In the genomic region with DNA sequence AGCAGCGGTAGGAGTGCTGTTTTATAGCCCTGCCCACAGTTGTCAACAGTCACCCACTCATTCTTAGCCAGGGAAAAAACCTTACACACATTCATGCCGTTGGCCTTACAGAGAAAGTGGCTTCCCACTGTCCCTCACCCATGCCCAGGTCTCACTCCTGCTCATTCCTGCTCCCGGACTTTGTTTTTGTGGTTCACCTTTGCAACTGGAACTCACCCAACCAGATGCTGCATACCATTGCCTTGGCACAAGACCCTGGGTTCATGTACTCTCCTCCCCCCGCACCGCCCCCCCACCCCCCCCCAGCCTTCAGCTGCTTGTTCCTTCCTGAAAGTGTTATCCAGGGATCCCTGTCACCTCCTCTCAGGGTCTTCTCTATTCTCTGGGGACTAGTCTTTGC, we compare ENCODE assay signal across 27 mouse cellular contexts. TPM values are rescaled to one million over a fixed set of nuclear protein-coding genes. Genes with fewer than 3 reads are reported as not detected.
DNase-seq lines count a peak whose midpoint lies in the region; ATAC-seq and TF ChIP-seq lines count a peak whose summit lies in the region.
"Had no signal": no experiment of that assay in that cellular context is flagged by ENCODE, and none has a peak within 500 bp of the region (broad histone marks: within the 10 kb centered on the region; RNA-seq: fewer than 3 reads in every experiment).

No protein-coding gene starts in this region.

- H3K36me3 ChIP-seq in liver, adult 2 months (ENCODE audit: control insufficient read depth, insufficient read depth, low read length): peaks cover 12% of the 10 kb centered on the region; the same call in 1 of the 2 replicates
- peaks cover 4% of the 10 kb centered on the region; the same call in 1 of the 2 replicates for H3K36me3 ChIP-seq in liver, embryonic 11.5 days (ENCODE audit: control insufficient read depth, insufficient read depth, low read length)
- 0 out of 2 replicates have a peak, but pooled peaks cover 1% of the 10 kb centered on the region for H3K36me3 ChIP-seq in kidney, adult 2 months (ENCODE audit: control insufficient read depth, insufficient read depth, low read length)
- peaks cover 20% of the 10 kb centered on the region for H3K36me3 ChIP-seq in kidney, postnatal 0 days (ENCODE audit: insufficient read depth, low read length)
- peaks cover 30% of the 10 kb centered on the region for H3K36me3 ChIP-seq in stomach, embryonic 15.5 days
- H3K36me3 ChIP-seq: G1E had no signal

- H3K27me3 ChIP-seq in liver, adult 2 months (ENCODE audit: control insufficient read depth, insufficient read depth, low read length): no peaks in the 10 kb centered on the region
- peaks cover 22% of the 10 kb centered on the region for H3K27me3 ChIP-seq in liver, embryonic 11.5 days (replicated peaks; ENCODE audit: control insufficient read depth, insufficient read depth, low read length)
- H3K27me3 ChIP-seq in kidney, adult 2 months (replicated peaks; ENCODE audit: control insufficient read depth, insufficient read depth, low read length): no peaks in the 10 kb centered on the region
- no peaks in the 10 kb centered on the region for H3K27me3 ChIP-seq in kidney, postnatal 0 days (ENCODE audit: insufficient read depth, low read length)
- H3K27me3 ChIP-seq in stomach, embryonic 15.5 days (replicated peaks): no peaks in the 10 kb centered on the region
- H3K27me3 ChIP-seq: CH12.LX, Patski had no signal

- H3K27ac ChIP-seq in liver, adult 2 months (replicated peaks; ENCODE audit: insufficient read depth, low read depth, low read length): peak overlapping the region; percentile 95
- no peak overlapping the region for H3K27ac ChIP-seq in liver, embryonic 11.5 days (ENCODE audit: low read depth, low read length)
- H3K27ac ChIP-seq in kidney, adult 2 months (ENCODE audit: insufficient read depth, low read depth, low read length): peak overlapping the region; percentile 98
- peak overlapping the region; percentile 77 for H3K27ac ChIP-seq in kidney, postnatal 0 days
- peak overlapping the region; percentile 59; the same call in 1 of the 2 replicates for H3K27ac ChIP-seq in stomach, embryonic 15.5 days
- H3K27ac ChIP-seq: forebrain, embryonic 12.5 days; heart, adult 2 months; hindbrain, embryonic 14.5 days; left cerebral cortex, adult 2 months; midbrain, embryonic 13.5 days had no signal

- H3K9me3 ChIP-seq in liver, embryonic 11.5 days (ENCODE audit: control insufficient read depth, low read length): no peaks in the 10 kb centered on the region
- no peaks in the 10 kb centered on the region for H3K9me3 ChIP-seq in kidney, postnatal 0 days (replicated peaks; ENCODE audit: low read length)
- no peaks in the 10 kb centered on the region for H3K9me3 ChIP-seq in stomach, embryonic 15.5 days
- H3K9me3 ChIP-seq: forebrain, embryonic 12.5 days; midbrain, embryonic 13.5 days had no signal

- H3K9ac ChIP-seq in liver, adult 2 months (ENCODE audit: low read depth, low read length): peak overlapping the region; percentile 29
- no peak overlapping the region for H3K9ac ChIP-seq in liver, embryonic 11.5 days (ENCODE audit: low read depth, low read length)
- no peak overlapping the region for H3K9ac ChIP-seq in kidney, postnatal 0 days (ENCODE audit: low read depth, low read length)
- H3K9ac ChIP-seq in stomach, embryonic 15.5 days: no peak overlapping the region
- H3K9ac ChIP-seq: forebrain, embryonic 12.5 days; hindbrain, embryonic 14.5 days; midbrain, embryonic 13.5 days had no signal

- no peak for TF ChIP-seq CTCF in liver, adult 2 months (IDR thresholded peaks at IDR 0.05; ENCODE audit: low read depth, low read length)
- TF ChIP-seq CTCF in kidney, adult 2 months (conservative IDR thresholded peaks at IDR 0.05; ENCODE audit: insufficient read depth, insufficient read length, low read depth, low read length): no peak
- no peak for TF ChIP-seq CTCF in kidney, postnatal 0 days (IDR thresholded peaks at IDR 0.05; ENCODE audit: low read depth)

- H3K79me2 ChIP-seq in liver, adult 2 months (ENCODE audit: control insufficient read depth, insufficient read depth, low read length): no peaks in the 10 kb centered on the region

- H3K4me2 ChIP-seq in liver, embryonic 11.5 days: no peak overlapping the region
- H3K4me2 ChIP-seq in kidney, postnatal 0 days (ENCODE audit: low read length): no peak overlapping the region
- peak overlapping the region; percentile 21; the same call in 1 of the 2 replicates for H3K4me2 ChIP-seq in stomach, embryonic 15.5 days
- H3K4me2 ChIP-seq: forebrain, embryonic 12.5 days; hindbrain, embryonic 14.5 days; midbrain, embryonic 13.5 days had no signal

- H3K4me3 ChIP-seq in liver, adult 2 months (ENCODE audit: insufficient read depth, low read depth, low read length): no peak overlapping the region
- no peak overlapping the region for H3K4me3 ChIP-seq in liver, embryonic 11.5 days (ENCODE audit: low read depth, low read length)
- no peak overlapping the region for H3K4me3 ChIP-seq in kidney, adult 2 months (ENCODE audit: insufficient read depth, low read depth, low read length)
- H3K4me3 ChIP-seq in kidney, postnatal 0 days (replicated peaks; ENCODE audit: low read depth, low read length): no peak overlapping the region
- H3K4me3 ChIP-seq in stomach, embryonic 15.5 days (replicated peaks): no peak overlapping the region
- H3K4me3 ChIP-seq: erythroblast, embryonic 14.5 days; forebrain, embryonic 12.5 days; heart, adult 2 months; left cerebral cortex, adult 2 months; megakaryocyte, embryonic 14.5 days; midbrain, embryonic 13.5 days had no signal

- peaks cover 27% of the 10 kb centered on the region for H3K4me1 ChIP-seq in liver, adult 2 months (ENCODE audit: control insufficient read depth, insufficient read depth, low read length)
- no peaks in the 10 kb centered on the region for H3K4me1 ChIP-seq in liver, embryonic 11.5 days (replicated peaks; ENCODE audit: control insufficient read depth, insufficient read depth, low read length)
- H3K4me1 ChIP-seq in kidney, adult 2 months (ENCODE audit: control insufficient read depth, insufficient read depth, low read length): peaks cover 40% of the 10 kb centered on the region
- H3K4me1 ChIP-seq in kidney, postnatal 0 days (replicated peaks; ENCODE audit: insufficient read depth, low read length): peaks cover 36% of the 10 kb centered on the region
- peaks cover 11% of the 10 kb centered on the region for H3K4me1 ChIP-seq in stomach, embryonic 15.5 days
- H3K4me1 ChIP-seq: megakaryocyte, embryonic 14.5 days had no signal

- 11% methylated on average over 5 of the region's 5 CpGs for WGBS in liver, adult 2 months
- 49% methylated on average over 5 of the region's 5 CpGs for WGBS in liver, embryonic 11.5 days
- WGBS in kidney, adult 2 months: 7% methylated on average over 5 of the region's 5 CpGs
- WGBS in kidney, postnatal 0 days: 33% methylated on average over 5 of the region's 5 CpGs
- 44% methylated on average over 5 of the region's 5 CpGs for WGBS in stomach, embryonic 15.5 days

- no peak for TF ChIP-seq POLR2A in liver, adult 2 months (IDR thresholded peaks at IDR 0.05; ENCODE audit: extremely low read depth, insufficient read depth, low read length)
- no peak for TF ChIP-seq POLR2A in kidney, adult 2 months (IDR thresholded peaks at IDR 0.05; ENCODE audit: low read depth, low read length)

- no peak for ATAC-seq in liver, embryonic 11.5 days (replicated peaks; ENCODE audit: low FRiP score)
- ATAC-seq in kidney, postnatal 0 days (replicated peaks; ENCODE audit: low FRiP score, low read depth): no peak
- no peak for ATAC-seq in stomach, embryonic 15.5 days (ENCODE audit: insufficient read depth, low FRiP score, low read depth)
- ATAC-seq: inflammation-experienced regulatory T-cells, adult 6 months; midbrain, embryonic 13.5 days; Patski had no signal

- peak; percentile 85 for DNase-seq in liver, adult 2 months (ENCODE audit: extremely low read depth, low read depth, low spot score)
- DNase-seq in liver, embryonic 11.5 days (ENCODE audit: low spot score): no peak
- peak; percentile 90 for DNase-seq in kidney, adult 2 months
- no peak for DNase-seq in kidney, postnatal 0 days (ENCODE audit: low spot score)
- DNase-seq in cerebellum, postnatal 14 days: no peak
- DNase-seq in right cerebral cortex, postnatal 10 days (ENCODE audit: low spot score in 2 of 2): no peak
- DNase-seq: B cell, adult 2 months; cerebellum, adult 2 months; gastrocnemius, postnatal 36 days; heart, adult 2 months; heart, postnatal 36 days; lung, adult 2 months; lung, postnatal 36 days; right cerebral cortex, postnatal 25 days; thymus, adult 18-20 months; thymus, postnatal 4 days had no signal

RNA-seq across cellular contexts. Expression of gene Zfp467, which starts 10.5 kb away (rescaled TPM):
- total RNA-seq in liver, adult 2 months (2014; rRNA removed): 13.9 and 15.9 TPM in 2 replicates
- polyA plus RNA-seq in liver, adult 2 months (2012; rRNA removed): 23.0 and 25.7 TPM in 2 replicates
- 5.3 and 6.9 TPM in 2 replicates for polyA plus RNA-seq in liver, embryonic 11.5 days (2014; fragmentation: Nextera tagmentation; extraction: Ambion mirVana)
- 67.0 and 80.0 TPM in 2 replicates for polyA plus RNA-seq in kidney, adult 2 months (2012; rRNA removed)
- polyA plus RNA-seq in kidney, postnatal 0 days (2015; fragmentation: Nextera tagmentation; extraction: Ambion mirVana): 27.9 and 33.4 TPM in 2 replicates
- polyA plus RNA-seq in stomach, embryonic 15.5 days (2015; fragmentation: Nextera tagmentation; extraction: Ambion mirVana): 25.3 and 26.2 TPM in 2 replicates

RNA-seq across cellular contexts. Expression of gene Sspo, which starts 12.9 kb away (rescaled TPM):
- total RNA-seq in liver, adult 2 months (2014; rRNA removed): 0.47 and 0.83 TPM in 2 replicates
- polyA plus RNA-seq in liver, adult 2 months (2012; rRNA removed): 1.5 and 2.0 TPM in 2 replicates
- polyA plus RNA-seq in liver, embryonic 11.5 days (2014; fragmentation: Nextera tagmentation; extraction: Ambion mirVana): 0.05 and 0.16 TPM in 2 replicates
- 1.5 and 1.9 TPM in 2 replicates for polyA plus RNA-seq in kidney, adult 2 months (2012; rRNA removed)
- polyA plus RNA-seq in kidney, postnatal 0 days (2015; fragmentation: Nextera tagmentation; extraction: Ambion mirVana): 0.46 and 0.64 TPM in 2 replicates
- 0.26 and 0.27 TPM in 2 replicates for polyA plus RNA-seq in stomach, embryonic 15.5 days (2015; fragmentation: Nextera tagmentation; extraction: Ambion mirVana)
- polyA plus RNA-seq: erythroblast, embryonic 14.5 days; G1E had no signal

RNA-seq across cellular contexts. Expression of gene Krba1, which starts 39.7 kb away (rescaled TPM):
- total RNA-seq in liver, adult 2 months (2014; rRNA removed): 5.2 and 6.1 TPM in 2 replicates
- 6.6 and 9.2 TPM in 2 replicates for polyA plus RNA-seq in liver, adult 2 months (2012; rRNA removed)
- 7.8 and 10.1 TPM in 2 replicates for polyA plus RNA-seq in liver, embryonic 11.5 days (2014; fragmentation: Nextera tagmentation; extraction: Ambion mirVana)
- polyA plus RNA-seq in kidney, adult 2 months (2012; rRNA removed): 16.7 and 22.1 TPM in 2 replicates
- 15.7 and 16.0 TPM in 2 replicates for polyA plus RNA-seq in kidney, postnatal 0 days (2015; fragmentation: Nextera tagmentation; extraction: Ambion mirVana)
- polyA plus RNA-seq in stomach, embryonic 15.5 days (2015; fragmentation: Nextera tagmentation; extraction: Ambion mirVana): 16.1 and 17.2 TPM in 2 replicates
- polyA plus RNA-seq: G1E had no signal

Comparison
In these comparisons a context has a peak if more than half of its experiments do, and no peak if none do; other contexts are left out.
1. DNase-seq: peak in liver, adult 2 months (single experiment) and kidney, adult 2 months (single experiment); none in liver, embryonic 11.5 days (single experiment), kidney, postnatal 0 days (single experiment), cerebellum, postnatal 14 days (0 of 2) and right cerebral cortex, postnatal 10 days (0 of 2).